Mouse (Mus musculus): ENCODE data around the gene Rpl13a.

DNA sequence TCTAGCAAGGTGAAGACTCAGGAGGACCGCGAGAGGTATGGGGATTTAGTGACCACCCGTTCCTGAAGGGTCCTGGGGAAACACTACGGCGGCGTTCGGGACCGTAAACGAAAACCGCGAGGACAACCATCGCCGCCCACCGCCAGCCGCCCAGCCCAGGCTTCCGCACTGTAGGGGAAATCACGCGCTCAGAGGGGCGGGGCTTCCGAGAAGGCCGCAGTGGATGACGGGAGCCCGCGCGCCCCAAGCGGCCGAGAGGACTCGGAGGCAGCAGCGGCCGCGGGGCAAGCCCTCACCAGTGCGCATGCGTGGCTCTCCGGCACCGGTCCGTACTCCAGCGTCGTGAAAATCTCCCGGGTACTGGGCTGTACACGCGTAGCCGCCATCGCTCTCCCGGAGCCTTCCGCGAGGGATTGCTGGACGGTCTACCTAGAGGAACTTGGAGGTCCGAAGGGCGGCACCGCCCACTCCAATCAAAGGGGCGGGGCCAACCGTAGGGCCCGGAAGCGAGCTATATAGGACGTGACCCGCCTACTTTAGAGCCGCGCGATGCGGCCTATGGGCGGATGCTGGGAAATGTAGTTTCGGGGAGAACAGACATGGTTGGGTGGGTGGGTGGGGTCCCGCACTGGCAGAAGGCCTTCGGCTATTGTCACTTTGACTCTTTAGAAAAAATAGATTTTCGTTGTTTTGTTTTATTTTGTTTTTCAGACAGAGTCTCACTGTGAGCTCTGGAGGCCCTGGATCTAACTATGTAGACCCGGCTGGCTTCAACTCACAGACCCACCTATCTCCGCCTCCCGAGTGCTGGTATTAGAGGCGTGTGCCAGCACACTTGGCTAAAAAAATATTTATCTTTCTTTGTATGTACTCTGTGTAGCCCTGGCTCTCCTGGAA, 25.8 kb upstream of the Rpl13a start, which contains the start of the genes Pih1d1 and Aldh16a1:
- TF ChIP-seq CTCF (IDR thresholded peaks at IDR 0.05; ENCODE audit: control insufficient read depth, insufficient read depth, insufficient read length) (peak; percentile 50), MYOG (IDR thresholded peaks at IDR 0.05; ENCODE audit: control insufficient read depth, extremely low read depth, insufficient read length) (no peak)
